Mouse (Mus musculus): ENCODE data around the gene Pigyl. TPM values are rescaled to one million over a fixed set of nuclear protein-coding genes. Genes with fewer than 3 reads are reported as not detected.

Pigyl gene
- polyA plus RNA-seq, 1 experiment from 2014 or later: 93.1 TPM

DNA sequence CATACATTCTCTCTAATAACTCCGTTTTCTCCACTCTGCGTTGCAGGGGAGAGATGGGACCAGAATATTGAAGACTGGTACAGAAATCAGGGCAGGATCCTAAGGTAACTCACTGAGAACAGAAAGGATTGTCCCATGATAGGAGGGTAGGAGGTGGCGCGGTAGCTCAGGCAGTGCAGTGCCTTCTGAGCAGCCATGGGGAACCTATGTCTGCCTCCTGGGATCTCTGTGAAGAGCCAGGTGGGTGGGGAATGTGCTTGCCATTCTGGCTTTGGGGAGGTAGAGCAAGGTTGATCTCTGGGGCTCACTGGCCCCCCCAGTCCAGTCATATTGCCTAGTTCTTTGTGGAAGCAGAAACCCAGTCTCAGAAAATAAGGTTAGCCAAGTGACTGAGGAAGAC lies 11.1 kb downstream of the Pigyl start:
- Histone ChIP-seq H3K27ac (ENCODE audit: low read length) (no peak overlapping the region), H3K9me3 (ENCODE audit: control insufficient read depth, low read length) (peaks cover 3% of the 10 kb centered on the region; the same call in 1 of the 2 replicates), H3K4me3 (ENCODE audit: low read length) (no peak overlapping the region), H3K27me3 (replicated peaks; ENCODE audit: control insufficient read depth, insufficient read depth, low read length) (no peaks in the 10 kb centered on the region), H3K9ac (ENCODE audit: low read depth, low read length) (no peak overlapping the region), H3K36me3 (ENCODE audit: control insufficient read depth, insufficient read depth, low read length) (no peaks in the 10 kb centered on the region), H3K4me1 (ENCODE audit: control insufficient read depth, insufficient read depth, low read length) (no peaks in the 10 kb centered on the region), H3K4me2 (ENCODE audit: low read depth, low read length) (no peak overlapping the region)
- WGBS: 98% methylated on average over 4 of the region's 4 CpGs
- ATAC-seq: no peak

DNA sequence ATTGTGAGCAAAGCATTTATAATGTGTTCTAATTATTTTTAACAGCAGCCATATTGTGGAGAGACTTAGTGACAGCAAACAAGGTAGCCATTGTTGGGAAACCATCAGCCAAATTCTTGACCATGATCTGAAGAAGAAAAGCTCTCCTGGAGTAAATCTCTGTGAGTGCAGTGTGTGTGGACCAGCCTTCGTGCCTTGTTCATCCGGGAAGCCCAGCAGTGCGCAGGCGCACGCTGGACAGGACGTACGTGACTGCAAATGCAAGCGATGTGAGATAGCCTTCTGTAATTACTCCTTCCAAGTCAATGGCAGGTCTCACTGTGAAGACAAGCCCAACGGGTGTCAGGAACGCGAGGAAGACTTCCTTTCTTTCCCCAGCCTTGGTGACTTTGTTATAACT lies 12.7 kb downstream of the Pigyl start:
- no peak for ATAC-seq
- H3K27me3 ChIP-seq (replicated peaks; ENCODE audit: control insufficient read depth, insufficient read depth, low read length): no peaks in the 10 kb centered on the region
- H3K4me1 ChIP-seq (ENCODE audit: control insufficient read depth, insufficient read depth, low read length): no peaks in the 10 kb centered on the region
- no peak overlapping the region for H3K9ac ChIP-seq (ENCODE audit: low read depth, low read length)
- no peak overlapping the region for H3K27ac ChIP-seq (ENCODE audit: low read length)
- H3K4me2 ChIP-seq (ENCODE audit: low read depth, low read length): no peak overlapping the region
- H3K36me3 ChIP-seq (ENCODE audit: control insufficient read depth, insufficient read depth, low read length): no peaks in the 10 kb centered on the region
- peaks cover 3% of the 10 kb centered on the region; the same call in 1 of the 2 replicates for H3K9me3 ChIP-seq (ENCODE audit: control insufficient read depth, low read length)
- H3K4me3 ChIP-seq (ENCODE audit: low read length): no peak overlapping the region
- 91% methylated on average over 11 of the region's 11 CpGs for WGBS

DNA sequence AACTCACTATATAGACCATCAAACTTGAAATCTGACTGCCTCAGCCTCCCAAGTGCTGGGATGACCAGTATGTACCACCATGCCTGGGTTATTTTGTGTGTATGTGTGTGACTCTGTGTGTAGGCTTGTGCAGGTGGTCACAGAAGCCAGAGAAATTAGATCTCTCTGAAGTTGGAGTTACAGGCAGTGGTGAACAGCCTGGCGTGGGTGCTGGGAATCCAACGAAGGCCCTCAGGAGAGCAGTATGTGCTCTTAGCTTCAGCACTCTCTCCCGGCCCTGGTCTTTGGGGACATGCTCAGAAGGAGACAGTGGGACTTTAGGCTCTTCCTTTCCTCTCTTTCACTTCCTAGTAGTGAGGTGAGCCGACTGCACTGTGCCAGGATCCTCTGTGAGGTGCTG lies 15.7 kb downstream of the Pigyl start:
- Histone ChIP-seq H3K4me3 (ENCODE audit: low read length) (no peak overlapping the region), H3K27me3 (replicated peaks; ENCODE audit: control insufficient read depth, insufficient read depth, low read length) (no peaks in the 10 kb centered on the region), H3K4me1 (ENCODE audit: control insufficient read depth, insufficient read depth, low read length) (no peaks in the 10 kb centered on the region), H3K27ac (ENCODE audit: low read length) (no peak overlapping the region), H3K4me2 (ENCODE audit: low read depth, low read length) (no peak overlapping the region), H3K9ac (ENCODE audit: low read depth, low read length) (no peak overlapping the region), H3K36me3 (ENCODE audit: control insufficient read depth, insufficient read depth, low read length) (no peaks in the 10 kb centered on the region), H3K9me3 (ENCODE audit: control insufficient read depth, low read length) (peaks cover 9% of the 10 kb centered on the region)
- ATAC-seq: no peak
- WGBS: 86% methylated on average over 4 of the region's 4 CpGs

DNA sequence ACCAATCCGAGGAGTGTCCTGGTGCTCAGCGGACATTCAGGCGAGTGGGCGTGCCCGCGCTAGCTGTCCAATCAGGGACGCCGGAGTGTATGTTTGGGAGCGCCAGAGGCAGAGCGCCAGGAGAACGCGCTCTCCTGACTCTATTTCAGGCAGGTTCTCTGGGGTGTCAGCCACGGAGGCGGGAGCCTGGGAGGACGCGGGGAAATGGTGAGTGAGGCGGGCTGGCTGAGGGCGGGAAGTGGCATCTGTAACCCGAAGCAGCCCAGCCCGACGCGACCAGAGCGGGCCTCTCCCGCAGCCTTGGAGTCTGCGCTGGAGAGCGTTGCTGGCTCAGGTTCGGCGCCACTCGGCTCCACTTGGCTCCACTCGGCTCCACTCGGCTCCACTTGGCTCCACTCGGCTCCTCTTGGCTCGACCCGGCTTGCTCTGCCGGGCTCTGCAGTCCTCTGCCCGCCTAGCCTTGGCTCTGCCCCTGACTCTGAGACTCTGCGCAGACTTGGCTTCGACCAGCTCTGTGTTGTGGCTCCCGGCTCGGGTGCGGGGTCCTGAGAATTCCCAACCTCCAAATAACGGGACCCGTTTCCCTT lies 31.5 kb downstream of the Pigyl start, which contains the start of gene Zfp872:
Gene Zfp872 (plus strand): TSS at position 66 of the 587 bp plus-strand sequence.
- Histone ChIP-seq H3K27me3 (replicated peaks; ENCODE audit: control insufficient read depth, insufficient read depth, low read length) (0 out of 2 replicates have a peak, but pooled peaks cover 2% of the 10 kb centered on the region), H3K4me2 (ENCODE audit: low read depth, low read length) (peak within 1 kb of the TSS; percentile 74), H3K27ac (ENCODE audit: low read length) (no peak within 1 kb of the TSS), H3K36me3 (ENCODE audit: control insufficient read depth, insufficient read depth, low read length) (no peaks in the 10 kb centered on the region), H3K9ac (ENCODE audit: low read depth, low read length) (peak within 1 kb of the TSS; percentile 60), H3K9me3 (ENCODE audit: control insufficient read depth, low read length) (0 out of 2 replicates have a peak, but pooled peaks cover 12% of the 10 kb centered on the region), H3K4me1 (ENCODE audit: control insufficient read depth, insufficient read depth, low read length) (no peaks in the 10 kb centered on the region; the same call in 1 of the 2 replicates), H3K4me3 (ENCODE audit: low read length) (peak within 1 kb of the TSS; percentile 46)
- 14% methylated on average over 43 of the region's 43 CpGs for WGBS
- peak; percentile 73 for ATAC-seq

DNA sequence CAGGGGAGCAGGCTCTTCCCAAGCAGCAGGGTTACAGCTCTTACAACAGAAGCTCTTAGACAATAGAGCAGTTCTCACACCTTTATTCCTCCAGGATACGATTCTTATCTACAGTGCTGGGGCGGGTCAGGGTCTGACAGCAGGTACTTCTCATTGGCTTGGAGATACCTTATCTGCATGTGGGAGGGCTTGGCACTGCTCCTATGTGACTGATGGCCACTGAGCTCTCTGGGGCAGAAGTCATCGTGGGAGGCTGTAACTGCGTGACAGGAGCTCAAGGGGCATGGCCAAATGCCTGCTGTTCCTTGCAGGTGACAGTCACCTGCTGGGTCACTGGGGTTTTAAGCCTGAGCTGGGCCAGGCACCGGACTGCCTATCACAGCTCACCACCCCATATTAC lies 39.8 kb downstream of the Pigyl start:
- Histone ChIP-seq H3K36me3 (ENCODE audit: control insufficient read depth, insufficient read depth, low read length) (no peaks in the 10 kb centered on the region), H3K27ac (ENCODE audit: low read length) (no peak overlapping the region), H3K9ac (ENCODE audit: low read depth, low read length) (no peak overlapping the region), H3K4me1 (ENCODE audit: control insufficient read depth, insufficient read depth, low read length) (no peaks in the 10 kb centered on the region), H3K27me3 (replicated peaks; ENCODE audit: control insufficient read depth, insufficient read depth, low read length) (no peaks in the 10 kb centered on the region), H3K4me3 (ENCODE audit: low read length) (no peak overlapping the region), H3K4me2 (ENCODE audit: low read depth, low read length) (0 out of 2 replicates have a peak overlapping the region, but pooled peaks have one; percentile 25), H3K9me3 (ENCODE audit: control insufficient read depth, low read length) (peaks cover 21% of the 10 kb centered on the region)
- 23% methylated on average over 5 of the region's 5 CpGs for WGBS
- ATAC-seq: peak; percentile 99

Small RNA genes lying within 50 kb of the gene (microRNA-seq; reads per million reads assigned to microRNA genes)
- gene Mir7084: not detected

Other genes with a start within 250 kb of the Pigyl start
- 47.5 and 47.9 TPM in 2 replicates for gene Rab3d, start 238.7 kb upstream of the Pigyl start, polyA plus RNA-seq (2015; fragmentation: Nextera tagmentation; extraction: Ambion mirVana)
- 2.6 and 3.5 TPM in 2 replicates for gene Ccdc159, start 229.4 kb upstream of the Pigyl start, polyA plus RNA-seq (2015; fragmentation: Nextera tagmentation; extraction: Ambion mirVana)
- 93.9 and 97.0 TPM in 2 replicates for gene Tmem205, start 229.3 kb upstream of the Pigyl start, polyA plus RNA-seq (2015; fragmentation: Nextera tagmentation; extraction: Ambion mirVana)
- gene Plppr2, start 219.8 kb upstream of the Pigyl start, polyA plus RNA-seq (2015; fragmentation: Nextera tagmentation; extraction: Ambion mirVana): 5.2 and 6.2 TPM in 2 replicates
- gene Swsap1, start 201.1 kb upstream of the Pigyl start, polyA plus RNA-seq (2015; fragmentation: Nextera tagmentation; extraction: Ambion mirVana): 5.9 and 6.5 TPM in 2 replicates
- gene Epor, start 193.3 kb upstream of the Pigyl start, polyA plus RNA-seq (2015; fragmentation: Nextera tagmentation; extraction: Ambion mirVana): 4.8 and 6.4 TPM in 2 replicates
- 1.7 and 2.0 TPM in 2 replicates for gene Rgl3, start 167.4 kb upstream of the Pigyl start, polyA plus RNA-seq (2015; fragmentation: Nextera tagmentation; extraction: Ambion mirVana)
- 0.28 and 0.54 TPM in 2 replicates for gene Ccdc151, start 154.2 kb upstream of the Pigyl start, polyA plus RNA-seq (2015; fragmentation: Nextera tagmentation; extraction: Ambion mirVana)
- 121 and 125 TPM in 2 replicates for gene Prkcsh, start 154.0 kb upstream of the Pigyl start, polyA plus RNA-seq (2015; fragmentation: Nextera tagmentation; extraction: Ambion mirVana)
- 1.5 and 1.9 TPM in 2 replicates for gene Elavl3, start 104.8 kb upstream of the Pigyl start, polyA plus RNA-seq (2015; fragmentation: Nextera tagmentation; extraction: Ambion mirVana)
- not detected in 2 replicates for gene Gm49318, start 85.6 kb upstream of the Pigyl start, polyA plus RNA-seq (2015; fragmentation: Nextera tagmentation; extraction: Ambion mirVana)
- 9.2 and 9.7 TPM in 2 replicates for gene Zfp653, start 85.5 kb upstream of the Pigyl start, polyA plus RNA-seq (2015; fragmentation: Nextera tagmentation; extraction: Ambion mirVana)
- gene Ecsit, start 71.4 kb upstream of the Pigyl start, polyA plus RNA-seq (2015; fragmentation: Nextera tagmentation; extraction: Ambion mirVana): 50.8 and 54.2 TPM in 2 replicates
- gene Cnn1, start 57.6 kb upstream of the Pigyl start, polyA plus RNA-seq (2015; fragmentation: Nextera tagmentation; extraction: Ambion mirVana): 324 and 348 TPM in 2 replicates
- gene Elof1, start 39.7 kb upstream of the Pigyl start, polyA plus RNA-seq (2015; fragmentation: Nextera tagmentation; extraction: Ambion mirVana): 134 and 157 TPM in 2 replicates
- 78.2 and 87.5 TPM in 2 replicates for gene Acp5, start 21.1 kb upstream of the Pigyl start, polyA plus RNA-seq (2015; fragmentation: Nextera tagmentation; extraction: Ambion mirVana)
- 0.58 and 0.65 TPM in 2 replicates for gene Zfp872, start 31.2 kb downstream of the Pigyl start, polyA plus RNA-seq (2015; fragmentation: Nextera tagmentation; extraction: Ambion mirVana)
- gene Zfp809, start 68.9 kb downstream of the Pigyl start, polyA plus RNA-seq (2015; fragmentation: Nextera tagmentation; extraction: Ambion mirVana): 19.1 and 21.8 TPM in 2 replicates
- 3.1 and 3.9 TPM in 2 replicates for gene Zfp599, start 103.0 kb downstream of the Pigyl start, polyA plus RNA-seq (2015; fragmentation: Nextera tagmentation; extraction: Ambion mirVana)
- 11.8 and 12.7 TPM in 2 replicates for gene Zfp810, start 150.8 kb downstream of the Pigyl start, polyA plus RNA-seq (2015; fragmentation: Nextera tagmentation; extraction: Ambion mirVana)
- gene Anln, start 232.3 kb downstream of the Pigyl start, polyA plus RNA-seq (2015; fragmentation: Nextera tagmentation; extraction: Ambion mirVana): 35.7 and 36.0 TPM in 2 replicates